Mouse (Mus musculus) right cerebral cortex, postnatal 4 days (tissue): Measurements from ENCODE around the gene Thrsp.

Experiments used
- DNase-seq: peaks from one replicate; pipeline ENCODE4 v3.0.0-alpha.2; 2022

Gene Thrsp

GRCm38 (mm10) chr7:97416473-97416872, 1.1 kb downstream of the Thrsp start:
- DNase-seq, result no peak

- DNase-seq, result no peak
Measured at GRCm38 (mm10) chr7:97414915-97415687, 2.4 kb downstream of the Thrsp start.

- no peak for DNase-seq
Measured at GRCm38 (mm10) chr7:97414426-97414825, 3.1 kb downstream of the Thrsp start.

GRCm38 (mm10) chr7:97413981-97414380, 3.5 kb downstream of the Thrsp start:
- DNase-seq, result no peak

GRCm38 (mm10) chr7:97411575-97411974, 6.0 kb downstream of the Thrsp start:
- no peak for DNase-seq

GRCm38 (mm10) chr7:97411106-97411505, 6.4 kb downstream of the Thrsp start:
- DNase-seq, result no peak

- DNase-seq, result no peak
Measured at GRCm38 (mm10) chr7:97407145-97407544, 10.4 kb downstream of the Thrsp start.

- DNase-seq, result peak; percentile 78
Measured at GRCm38 (mm10) chr7:97399960-97400715, 17.4 kb downstream of the Thrsp start, which contains the start of gene Ndufc2. Ndufc2 (plus strand) TSS chr7:97400003.

GRCm38 (mm10) chr7:97398943-97399342, 18.6 kb downstream of the Thrsp start:
- DNase-seq, result no peak

GRCm38 (mm10) chr7:97394375-97394774, 23.2 kb downstream of the Thrsp start:
- no peak for DNase-seq

GRCm38 (mm10) chr7:97392079-97392445, 25.5 kb downstream of the Thrsp start:
- no peak for DNase-seq

- DNase-seq, result no peak
Measured at GRCm38 (mm10) chr7:97391293-97392078, 26.0 kb downstream of the Thrsp start.

GRCm38 (mm10) chr7:97388541-97388940, 29.0 kb downstream of the Thrsp start:
- DNase-seq, result no peak

- no peak for DNase-seq
Measured at GRCm38 (mm10) chr7:97387561-97388147, 29.9 kb downstream of the Thrsp start.

- peak; percentile 64 for DNase-seq
Measured at GRCm38 (mm10) chr7:97386806-97387370, 30.6 kb downstream of the Thrsp start.

- no peak for DNase-seq
Measured at GRCm38 (mm10) chr7:97386106-97386805, 31.3 kb downstream of the Thrsp start.

- no peak for DNase-seq
Measured at GRCm38 (mm10) chr7:97383496-97384132, 33.9 kb downstream of the Thrsp start.

- no peak for DNase-seq
Measured at GRCm38 (mm10) chr7:97382661-97383060, 34.9 kb downstream of the Thrsp start.

GRCm38 (mm10) chr7:97380500-97381123, 36.9 kb downstream of the Thrsp start:
- no peak for DNase-seq

- DNase-seq, result no peak
Measured at GRCm38 (mm10) chr7:97379304-97379703, 38.2 kb downstream of the Thrsp start.

- DNase-seq, result no peak
Measured at GRCm38 (mm10) chr7:97375906-97376305, 41.6 kb downstream of the Thrsp start.
